Mouse (Mus musculus): ENCODE measurements around the gene Trmt1l. TPM values are rescaled to one million over a fixed set of nuclear protein-coding genes. Genes with fewer than 3 reads are reported as not detected.

The Trmt1l gene
- polyA plus RNA-seq, 1 experiment from 2014 or later = 27.9 TPM

DNA sequence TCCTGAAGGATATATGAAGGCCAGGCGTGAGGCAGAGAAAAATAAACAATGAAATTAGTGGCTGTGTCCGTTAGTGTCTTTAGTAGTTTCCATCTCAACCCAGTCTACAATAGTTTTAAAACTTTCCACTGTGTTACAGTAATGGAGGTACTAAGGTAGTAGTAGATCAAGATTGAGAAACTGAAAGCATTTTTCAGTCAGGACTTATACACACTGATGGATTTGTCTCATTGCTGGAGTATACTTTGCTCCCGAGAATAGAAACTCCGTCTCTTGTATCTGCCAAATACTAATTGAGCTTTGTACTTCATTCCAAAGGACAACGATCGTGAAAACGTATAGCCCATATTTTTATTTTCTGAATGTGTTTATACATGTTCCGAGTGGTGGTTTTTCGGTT lies 974 bp downstream of the Trmt1l start:
- H3K4me1 ChIP-seq (replicated peaks; ENCODE audit: insufficient read depth, low read length) = peaks cover 6% of the 10 kb centered on the region; the same call in 1 of the 2 replicates
- no peak for TF ChIP-seq CTCF (IDR thresholded peaks at IDR 0.05; ENCODE audit: low read depth)

DNA sequence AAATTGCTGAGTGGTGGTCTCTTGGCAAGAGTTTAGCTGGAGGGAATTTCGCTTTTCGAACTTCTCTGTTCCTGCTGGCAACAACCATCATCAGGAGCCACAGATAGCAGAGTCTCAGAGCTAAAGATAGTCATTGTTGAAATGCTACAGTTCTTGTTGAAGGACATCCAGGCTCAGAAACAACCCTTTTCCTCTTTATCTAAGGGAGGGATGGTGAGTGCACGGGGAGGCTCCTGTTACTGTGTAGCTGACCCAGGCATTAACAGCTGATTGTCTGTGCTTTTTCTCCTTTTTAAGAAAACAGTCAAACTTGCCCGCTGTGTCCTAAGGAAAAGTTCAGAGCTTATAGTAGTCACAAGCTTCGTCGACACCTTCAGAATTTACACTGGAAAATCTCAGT lies 7.1 kb downstream of the Trmt1l start:
- Histone ChIP-seq H3K4me2 (ENCODE audit: low read length) (no peak overlapping the region), H3K4me3 (replicated peaks; ENCODE audit: low read depth, low read length) (no peak overlapping the region), H3K9me3 (replicated peaks; ENCODE audit: low read length) (no peaks in the 10 kb centered on the region), H3K9ac (ENCODE audit: low read depth, low read length) (no peak overlapping the region), H3K27ac (no peak overlapping the region), H3K4me1 (replicated peaks; ENCODE audit: insufficient read depth, low read length) (no peaks in the 10 kb centered on the region), H3K27me3 (ENCODE audit: insufficient read depth, low read length) (no peaks in the 10 kb centered on the region), H3K36me3 (ENCODE audit: insufficient read depth, low read length) (peaks cover 40% of the 10 kb centered on the region)
- DNase-seq (ENCODE audit: low spot score) (no peak), ATAC-seq (replicated peaks; ENCODE audit: low FRiP score, low read depth) (no peak)
- no peak for TF ChIP-seq CTCF (IDR thresholded peaks at IDR 0.05; ENCODE audit: low read depth)
- WGBS = 91% methylated on average over 6 of the region's 6 CpGs

More for the DNA sequence above, 974 bp downstream of the Trmt1l start:
- 26% methylated on average over 9 of the region's 9 CpGs for WGBS
- Histone ChIP-seq H3K27ac (peak overlapping the region; percentile 97), H3K27me3 (ENCODE audit: insufficient read depth, low read length) (no peaks in the 10 kb centered on the region), H3K4me3 (replicated peaks; ENCODE audit: low read depth, low read length) (peak overlapping the region; percentile 79), H3K9ac (ENCODE audit: low read depth, low read length) (peak overlapping the region; percentile 88), H3K36me3 (ENCODE audit: insufficient read depth, low read length) (0 out of 2 replicates have a peak, but pooled peaks cover 2% of the 10 kb centered on the region), H3K9me3 (replicated peaks; ENCODE audit: low read length) (no peaks in the 10 kb centered on the region), H3K4me2 (ENCODE audit: low read length) (peak overlapping the region; percentile 59)
- no peak for ATAC-seq (replicated peaks; ENCODE audit: low FRiP score, low read depth)
- DNase-seq (ENCODE audit: low spot score) = peak; percentile 40

DNA sequence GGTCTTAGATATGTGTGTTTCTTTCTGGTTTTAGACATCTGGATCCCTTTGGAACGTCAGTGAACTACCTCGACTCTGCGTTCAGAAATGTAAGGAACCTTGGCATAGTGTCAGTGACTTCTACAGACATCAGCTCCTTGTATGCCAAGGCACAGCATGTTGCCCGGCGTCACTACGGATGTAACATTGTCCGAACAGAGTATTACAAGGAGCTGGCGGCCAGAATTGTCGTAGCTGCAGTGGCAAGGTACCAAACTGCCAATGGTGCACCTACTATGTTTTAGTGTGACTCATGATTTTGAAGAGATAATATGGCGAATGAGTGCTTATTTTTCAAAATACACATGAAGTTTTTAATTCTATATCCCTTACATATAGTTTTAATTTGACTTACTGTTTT lies 21.5 kb downstream of the Trmt1l start:
- peaks cover 56% of the 10 kb centered on the region for H3K36me3 ChIP-seq (ENCODE audit: insufficient read depth, low read length)
- no peak for TF ChIP-seq CTCF (IDR thresholded peaks at IDR 0.05; ENCODE audit: low read depth)
- WGBS = 94% methylated on average over 10 of the region's 10 CpGs

DNA sequence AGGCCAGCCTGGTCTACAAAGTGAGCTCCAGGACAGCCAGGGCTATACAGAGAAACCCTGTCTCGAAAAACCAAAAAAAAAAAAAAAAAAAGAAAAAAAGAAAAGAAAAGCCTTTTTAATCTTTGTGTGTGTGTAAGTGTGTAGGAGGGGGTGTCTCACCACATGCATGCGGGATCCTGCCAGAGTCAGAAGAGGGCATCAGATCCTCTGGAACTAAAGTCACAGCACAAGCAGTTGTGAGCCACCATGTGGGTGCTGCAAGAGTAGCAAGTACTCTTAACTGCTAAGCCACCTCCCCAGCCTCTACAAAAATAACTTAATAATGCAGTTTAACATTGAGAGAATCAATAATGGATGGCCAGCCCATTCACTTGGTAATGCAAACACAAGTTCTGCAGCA lies 22.5 kb downstream of the Trmt1l start:
- H3K4me2 ChIP-seq (ENCODE audit: low read length) = no peak overlapping the region
- no peak overlapping the region for H3K4me3 ChIP-seq (replicated peaks; ENCODE audit: low read depth, low read length)
- H3K9me3 ChIP-seq (replicated peaks; ENCODE audit: low read length) = no peaks in the 10 kb centered on the region
- H3K4me1 ChIP-seq (replicated peaks; ENCODE audit: insufficient read depth, low read length) = no peaks in the 10 kb centered on the region
- TF ChIP-seq CTCF (IDR thresholded peaks at IDR 0.05; ENCODE audit: low read depth) = no peak; the same call in 1 of the 2 replicates
- peaks cover 47% of the 10 kb centered on the region for H3K36me3 ChIP-seq (ENCODE audit: insufficient read depth, low read length)
- no peak for ATAC-seq (replicated peaks; ENCODE audit: low FRiP score, low read depth)
- H3K9ac ChIP-seq (ENCODE audit: low read depth, low read length) = no peak overlapping the region
- 91% methylated on average over 1 of the region's 2 CpGs for WGBS
- no peak for DNase-seq (ENCODE audit: low spot score)
- no peaks in the 10 kb centered on the region for H3K27me3 ChIP-seq (ENCODE audit: insufficient read depth, low read length)
- H3K27ac ChIP-seq = no peak overlapping the region

More for the DNA sequence above, 21.5 kb downstream of the Trmt1l start:
- Histone ChIP-seq H3K27me3 (ENCODE audit: insufficient read depth, low read length) (no peaks in the 10 kb centered on the region), H3K9ac (ENCODE audit: low read depth, low read length) (no peak overlapping the region), H3K4me1 (replicated peaks; ENCODE audit: insufficient read depth, low read length) (no peaks in the 10 kb centered on the region), H3K9me3 (replicated peaks; ENCODE audit: low read length) (no peaks in the 10 kb centered on the region), H3K27ac (no peak overlapping the region), H3K4me2 (ENCODE audit: low read length) (no peak overlapping the region), H3K4me3 (replicated peaks; ENCODE audit: low read depth, low read length) (no peak overlapping the region)
- DNase-seq (ENCODE audit: low spot score) = no peak
- ATAC-seq (replicated peaks; ENCODE audit: low FRiP score, low read depth) = no peak

DNA sequence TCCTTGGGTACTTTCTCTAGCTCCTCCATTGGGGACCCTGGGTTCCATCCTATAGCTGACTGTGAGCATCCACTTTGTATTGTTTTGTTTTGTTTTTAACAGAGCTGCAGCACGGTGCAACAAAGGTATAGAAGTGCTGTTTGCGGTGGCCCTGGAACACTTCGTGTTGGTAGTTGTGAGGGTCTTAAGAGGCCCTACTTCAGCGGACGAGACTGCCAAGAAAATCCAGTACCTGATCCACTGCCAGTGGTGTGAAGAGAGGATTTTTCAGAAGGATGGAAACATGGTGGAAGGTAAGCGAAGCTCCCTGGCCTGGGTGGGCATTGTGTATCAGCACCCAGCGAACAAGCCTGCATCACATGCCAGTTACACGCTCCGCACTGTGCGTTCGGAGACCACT lies 23.6 kb downstream of the Trmt1l start:
- H3K4me1 ChIP-seq (replicated peaks; ENCODE audit: insufficient read depth, low read length) = no peaks in the 10 kb centered on the region
- DNase-seq (ENCODE audit: low spot score) (no peak), ATAC-seq (replicated peaks; ENCODE audit: low FRiP score, low read depth) (no peak)
- no peak overlapping the region for H3K4me2 ChIP-seq (ENCODE audit: low read length)
- TF ChIP-seq CTCF (IDR thresholded peaks at IDR 0.05; ENCODE audit: low read depth) = no peak
- no peak overlapping the region for H3K4me3 ChIP-seq (replicated peaks; ENCODE audit: low read depth, low read length)
- H3K9me3 ChIP-seq (replicated peaks; ENCODE audit: low read length) = no peaks in the 10 kb centered on the region
- no peaks in the 10 kb centered on the region for H3K27me3 ChIP-seq (ENCODE audit: insufficient read depth, low read length)
- H3K36me3 ChIP-seq (ENCODE audit: insufficient read depth, low read length) = peaks cover 44% of the 10 kb centered on the region
- 97% methylated on average over 11 of the region's 11 CpGs for WGBS
- H3K27ac ChIP-seq = no peak overlapping the region
- H3K9ac ChIP-seq (ENCODE audit: low read depth, low read length) = no peak overlapping the region

DNA sequence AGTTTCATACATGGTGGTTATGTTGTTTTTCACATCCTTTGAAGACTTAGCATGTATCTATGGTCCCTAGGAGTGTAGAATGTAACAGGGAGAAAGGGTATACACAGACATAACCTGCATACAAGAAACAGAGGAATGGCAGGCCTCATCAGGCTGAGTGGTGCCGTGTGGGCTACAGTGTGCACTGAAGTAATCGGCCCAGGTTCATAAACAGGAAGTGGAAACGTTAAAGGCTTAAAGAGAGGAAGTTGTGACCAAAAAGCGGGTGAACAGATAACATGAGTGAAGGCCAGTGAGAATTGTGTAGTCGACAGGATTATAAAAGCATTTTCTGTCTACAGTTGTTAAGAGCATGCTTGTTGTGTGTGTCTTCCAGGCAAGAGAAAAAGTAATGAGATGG lies 28.7 kb downstream of the Trmt1l start:
- 76% methylated on average over 5 of the region's 5 CpGs for WGBS
- Histone ChIP-seq H3K27ac (no peak overlapping the region), H3K27me3 (ENCODE audit: insufficient read depth, low read length) (no peaks in the 10 kb centered on the region), H3K9me3 (replicated peaks; ENCODE audit: low read length) (no peaks in the 10 kb centered on the region), H3K9ac (ENCODE audit: low read depth, low read length) (no peak overlapping the region), H3K36me3 (ENCODE audit: insufficient read depth, low read length) (peaks cover 39% of the 10 kb centered on the region), H3K4me3 (replicated peaks; ENCODE audit: low read depth, low read length) (no peak overlapping the region), H3K4me2 (ENCODE audit: low read length) (no peak overlapping the region), H3K4me1 (replicated peaks; ENCODE audit: insufficient read depth, low read length) (no peaks in the 10 kb centered on the region)
- no peak for ATAC-seq (replicated peaks; ENCODE audit: low FRiP score, low read depth)
- no peak for DNase-seq (ENCODE audit: low spot score)
- TF ChIP-seq CTCF (IDR thresholded peaks at IDR 0.05; ENCODE audit: low read depth) = no peak

DNA sequence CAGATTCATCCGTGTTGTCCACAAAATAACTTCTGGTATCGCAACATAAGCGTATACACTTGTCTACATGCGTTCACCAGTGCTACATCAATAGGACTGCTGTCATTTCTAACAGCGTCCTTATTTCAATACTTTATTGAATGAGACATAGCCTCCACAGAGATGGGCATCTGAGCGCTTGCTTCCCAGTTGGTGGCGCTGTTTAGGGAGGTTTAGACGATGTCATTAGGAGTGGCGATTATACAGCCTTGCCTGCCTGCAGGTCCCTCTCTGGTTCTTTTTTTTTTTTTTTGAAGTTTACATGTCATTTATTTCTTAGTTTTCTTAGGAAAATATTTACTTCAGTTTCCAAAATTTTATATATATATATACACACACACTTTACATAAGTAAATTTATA lies 32.9 kb downstream of the Trmt1l start:
- no peak for DNase-seq (ENCODE audit: low spot score)
- ATAC-seq (replicated peaks; ENCODE audit: low FRiP score, low read depth) = no peak

More for the DNA sequence above, 32.9 kb downstream of the Trmt1l start:
- 86% methylated on average over 9 of the region's 9 CpGs for WGBS
- Histone ChIP-seq H3K9me3 (replicated peaks; ENCODE audit: low read length) (no peaks in the 10 kb centered on the region), H3K4me3 (replicated peaks; ENCODE audit: low read depth, low read length) (no peak overlapping the region), H3K4me2 (ENCODE audit: low read length) (no peak overlapping the region), H3K9ac (ENCODE audit: low read depth, low read length) (no peak overlapping the region), H3K36me3 (ENCODE audit: insufficient read depth, low read length) (peaks cover 26% of the 10 kb centered on the region; the same call in 1 of the 2 replicates), H3K27me3 (ENCODE audit: insufficient read depth, low read length) (no peaks in the 10 kb centered on the region), H3K27ac (no peak overlapping the region), H3K4me1 (replicated peaks; ENCODE audit: insufficient read depth, low read length) (no peaks in the 10 kb centered on the region)
- TF ChIP-seq CTCF (IDR thresholded peaks at IDR 0.05; ENCODE audit: low read depth) = peak; percentile 40; the same call in 1 of the 2 replicates
